Mouse (Mus musculus): ENCODE results near the gene Pard6a. TPM values are rescaled to one million over a fixed set of nuclear protein-coding genes. Genes with fewer than 3 reads are reported as not detected.

The Pard6a gene
- polyA plus RNA-seq, 1 experiment from 2014 or later: 15.6 TPM

GRCm38 (mm10) chr8:105697196-105697780 lies 3.7 kb upstream of the Pard6a start:
- no peak overlapping the region for H3K4me2 ChIP-seq (replicated peaks; ENCODE audit: low read depth, low read length)
- no peak overlapping the region for H3K4me3 ChIP-seq (ENCODE audit: low read length)
- H3K9me3 ChIP-seq (ENCODE audit: control insufficient read depth, low read length): peaks cover 4% of the 10 kb centered on the region; the same call in 1 of the 2 replicates
- H3K27ac ChIP-seq (ENCODE audit: low read depth, low read length): no peak overlapping the region
- peaks cover 28% of the 10 kb centered on the region for H3K36me3 ChIP-seq (ENCODE audit: control insufficient read depth, insufficient read depth, low read length)
- WGBS: 86% methylated on average over 17 of the region's 17 CpGs
- ATAC-seq (ENCODE audit: low FRiP score, low TSS enrichment): no peak
- H3K4me1 ChIP-seq (ENCODE audit: control insufficient read depth, insufficient read depth, low read length): peaks cover 27% of the 10 kb centered on the region
- no peaks in the 10 kb centered on the region for H3K27me3 ChIP-seq (ENCODE audit: control insufficient read depth, insufficient read depth, low read length)
- no peak overlapping the region for H3K9ac ChIP-seq (ENCODE audit: low read depth, low read length)

DNA sequence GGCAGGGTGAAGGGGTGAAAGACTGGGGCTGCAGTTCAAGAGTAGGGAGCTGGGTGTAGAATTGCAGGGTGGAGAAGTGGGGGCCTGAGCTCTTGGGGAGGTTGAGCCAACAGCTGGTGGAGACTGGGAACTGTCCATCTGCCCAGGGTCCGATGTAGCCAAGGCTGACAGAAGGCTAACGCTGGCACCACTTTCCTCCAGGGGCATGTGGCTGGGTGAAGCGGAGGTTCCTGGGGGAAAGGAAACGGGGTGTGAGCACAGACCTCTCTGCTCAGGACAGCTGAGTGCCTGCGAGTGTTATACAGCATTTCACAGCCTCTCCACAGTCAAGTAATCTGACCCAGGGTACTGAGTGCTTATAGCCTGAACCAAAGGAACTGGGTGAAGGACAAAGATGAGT lies 2.2 kb upstream of the Pard6a start:
- Histone ChIP-seq H3K27me3 (ENCODE audit: control insufficient read depth, insufficient read depth, low read length) (no peaks in the 10 kb centered on the region), H3K4me3 (ENCODE audit: low read length) (no peak overlapping the region), H3K4me2 (replicated peaks; ENCODE audit: low read depth, low read length) (no peak overlapping the region), H3K9me3 (ENCODE audit: control insufficient read depth, low read length) (no peaks in the 10 kb centered on the region), H3K36me3 (ENCODE audit: control insufficient read depth, insufficient read depth, low read length) (peaks cover 36% of the 10 kb centered on the region), H3K27ac (ENCODE audit: low read depth, low read length) (no peak overlapping the region), H3K9ac (ENCODE audit: low read depth, low read length) (no peak overlapping the region), H3K4me1 (ENCODE audit: control insufficient read depth, insufficient read depth, low read length) (peaks cover 26% of the 10 kb centered on the region)
- 88% methylated on average over 5 of the region's 5 CpGs for WGBS
- no peak for ATAC-seq (ENCODE audit: low FRiP score, low TSS enrichment)

DNA sequence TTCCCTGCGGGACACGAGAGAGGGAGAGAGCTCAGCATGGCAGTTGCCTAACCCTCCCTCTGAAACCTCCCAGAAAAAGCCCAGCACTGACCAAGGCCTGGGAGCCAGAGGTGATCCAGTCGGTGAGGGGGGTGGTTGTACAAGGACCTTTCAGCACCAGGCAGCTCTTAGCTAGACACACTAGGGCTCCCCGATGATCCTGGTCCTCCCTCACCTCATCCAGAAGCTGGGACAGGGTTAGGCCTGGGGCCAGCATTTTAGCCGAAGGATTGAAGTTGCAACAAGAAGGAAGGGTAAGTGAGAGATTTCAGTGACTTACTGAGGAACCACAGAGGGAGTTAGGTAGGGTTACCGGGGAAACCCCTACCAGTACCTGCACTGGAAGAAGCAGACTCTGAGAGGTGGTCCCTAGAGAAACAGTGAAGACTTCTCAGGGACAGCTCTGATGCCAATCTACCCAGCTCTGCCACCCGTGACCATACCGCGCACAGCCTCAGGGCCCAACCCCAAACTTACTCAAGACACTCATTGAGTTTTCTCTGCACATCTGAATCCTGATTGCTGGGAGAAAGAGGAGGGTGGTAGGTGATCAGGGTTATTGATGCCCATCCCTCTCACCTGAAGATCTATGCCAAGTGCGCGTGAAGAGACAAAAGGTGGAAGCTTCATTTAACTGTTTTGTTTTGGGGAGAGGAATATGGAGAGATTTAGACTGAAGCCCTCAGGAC lies 1.3 kb upstream of the Pard6a start:
- H3K4me3 ChIP-seq (ENCODE audit: low read length): peak overlapping the region; percentile 47
- H3K9me3 ChIP-seq (ENCODE audit: control insufficient read depth, low read length): no peaks in the 10 kb centered on the region
- peak overlapping the region; percentile 82 for H3K4me2 ChIP-seq (replicated peaks; ENCODE audit: low read depth, low read length)
- ATAC-seq (ENCODE audit: low FRiP score, low TSS enrichment): no peak
- no peaks in the 10 kb centered on the region for H3K27me3 ChIP-seq (ENCODE audit: control insufficient read depth, insufficient read depth, low read length)
- H3K9ac ChIP-seq (ENCODE audit: low read depth, low read length): peak overlapping the region; percentile 63; the same call in 1 of the 2 replicates
- no peak overlapping the region for H3K27ac ChIP-seq (ENCODE audit: low read depth, low read length)
- H3K4me1 ChIP-seq (ENCODE audit: control insufficient read depth, insufficient read depth, low read length): peaks cover 17% of the 10 kb centered on the region
- WGBS: 90% methylated on average over 11 of the region's 11 CpGs
- H3K36me3 ChIP-seq (ENCODE audit: control insufficient read depth, insufficient read depth, low read length): peaks cover 42% of the 10 kb centered on the region

GRCm38 (mm10) chr8:105700566-105700965 lies 382 bp upstream of the Pard6a start:
- H3K9me3 ChIP-seq (ENCODE audit: control insufficient read depth, low read length): no peaks in the 10 kb centered on the region
- no peaks in the 10 kb centered on the region for H3K27me3 ChIP-seq (ENCODE audit: control insufficient read depth, insufficient read depth, low read length)
- H3K27ac ChIP-seq (ENCODE audit: low read depth, low read length): peak overlapping the region; percentile 90; the same call in 1 of the 2 replicates
- peak; percentile 58 for ATAC-seq (ENCODE audit: low FRiP score, low TSS enrichment)
- WGBS: 0% methylated on average over 21 of the region's 21 CpGs
- H3K36me3 ChIP-seq (ENCODE audit: control insufficient read depth, insufficient read depth, low read length): peaks cover 42% of the 10 kb centered on the region
- peak overlapping the region; percentile 63 for H3K9ac ChIP-seq (ENCODE audit: low read depth, low read length)
- peak overlapping the region; percentile 47 for H3K4me3 ChIP-seq (ENCODE audit: low read length)
- peaks cover 15% of the 10 kb centered on the region for H3K4me1 ChIP-seq (ENCODE audit: control insufficient read depth, insufficient read depth, low read length)
- H3K4me2 ChIP-seq (replicated peaks; ENCODE audit: low read depth, low read length): peak overlapping the region; percentile 82

DNA sequence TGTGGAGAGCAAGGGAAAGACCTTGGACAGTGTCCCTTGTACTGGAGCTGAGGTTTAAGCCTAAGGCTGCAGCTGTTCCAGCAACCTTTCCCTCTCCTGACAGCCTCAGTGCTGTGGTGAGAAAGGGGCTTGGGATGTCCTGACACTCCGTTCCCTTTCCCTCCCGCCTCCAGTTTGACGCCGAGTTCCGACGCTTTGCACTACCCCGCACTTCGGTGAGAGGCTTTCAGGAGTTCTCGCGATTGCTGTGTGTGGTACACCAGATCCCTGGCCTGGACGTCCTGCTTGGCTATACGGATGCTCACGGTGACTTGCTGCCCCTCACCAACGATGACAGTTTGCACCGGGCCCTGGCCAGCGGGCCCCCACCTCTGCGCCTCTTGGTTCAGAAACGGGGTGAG lies 1.1 kb downstream of the Pard6a start:
- peaks cover 34% of the 10 kb centered on the region for H3K36me3 ChIP-seq (ENCODE audit: control insufficient read depth, insufficient read depth, low read length)
- H3K9ac ChIP-seq (ENCODE audit: low read depth, low read length): peak overlapping the region; percentile 63
- H3K4me2 ChIP-seq (replicated peaks; ENCODE audit: low read depth, low read length): peak overlapping the region; percentile 82
- ATAC-seq (ENCODE audit: low FRiP score, low TSS enrichment): peak; percentile 11
- WGBS: 44% methylated on average over 18 of the region's 18 CpGs
- H3K4me1 ChIP-seq (ENCODE audit: control insufficient read depth, insufficient read depth, low read length): peaks cover 15% of the 10 kb centered on the region
- H3K4me3 ChIP-seq (ENCODE audit: low read length): peak overlapping the region; percentile 47
- peak overlapping the region; percentile 52; the same call in 1 of the 2 replicates for H3K27ac ChIP-seq (ENCODE audit: low read depth, low read length)
- no peaks in the 10 kb centered on the region for H3K27me3 ChIP-seq (ENCODE audit: control insufficient read depth, insufficient read depth, low read length)
- H3K9me3 ChIP-seq (ENCODE audit: control insufficient read depth, low read length): no peaks in the 10 kb centered on the region

GRCm38 (mm10) chr8:105702731-105703415 lies 1.9 kb downstream of the Pard6a start:
- Histone ChIP-seq H3K4me3 (ENCODE audit: low read length) (no peak overlapping the region), H3K27ac (ENCODE audit: low read depth, low read length) (no peak overlapping the region), H3K9me3 (ENCODE audit: control insufficient read depth, low read length) (no peaks in the 10 kb centered on the region), H3K4me1 (ENCODE audit: control insufficient read depth, insufficient read depth, low read length) (peaks cover 15% of the 10 kb centered on the region), H3K9ac (ENCODE audit: low read depth, low read length) (no peak overlapping the region), H3K36me3 (ENCODE audit: control insufficient read depth, insufficient read depth, low read length) (peaks cover 26% of the 10 kb centered on the region), H3K27me3 (ENCODE audit: control insufficient read depth, insufficient read depth, low read length) (no peaks in the 10 kb centered on the region), H3K4me2 (replicated peaks; ENCODE audit: low read depth, low read length) (no peak overlapping the region)
- 91% methylated on average over 24 of the region's 24 CpGs for WGBS
- no peak for ATAC-seq (ENCODE audit: low FRiP score, low TSS enrichment)

DNA sequence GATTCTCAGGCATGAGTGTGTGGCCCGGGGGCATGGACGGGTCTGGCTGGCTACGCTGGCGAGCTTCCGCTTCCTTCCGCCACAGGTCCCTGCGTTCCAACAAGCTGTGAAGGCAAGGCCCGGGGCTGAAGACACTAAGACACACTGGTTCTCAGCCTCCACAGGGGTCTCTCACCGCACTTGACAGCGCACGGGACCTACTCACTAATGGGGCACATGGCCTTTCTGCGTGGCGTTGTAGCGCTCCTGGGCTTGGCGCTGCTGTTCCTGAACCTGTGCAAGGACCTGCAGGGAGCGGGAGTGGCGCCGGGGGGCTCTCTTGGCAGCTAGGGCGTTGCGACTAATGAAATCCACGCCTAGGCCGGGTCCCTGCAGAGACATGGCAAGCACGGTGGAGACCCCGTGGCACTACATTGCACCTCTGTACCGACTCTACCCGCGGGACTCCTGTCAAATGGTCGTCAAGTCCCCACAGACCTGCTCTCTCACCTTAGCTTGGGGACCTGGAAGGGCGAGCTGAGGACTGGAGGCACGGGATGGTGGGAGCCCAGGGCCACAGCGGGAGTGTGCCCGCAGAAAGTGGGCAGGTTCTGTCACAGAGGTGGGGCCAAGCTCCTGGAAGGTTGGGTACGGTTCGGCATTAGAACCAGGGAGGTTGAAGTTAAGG lies 3.3 kb downstream of the Pard6a start:
- Histone ChIP-seq H3K4me3 (ENCODE audit: low read length) (no peak overlapping the region), H3K27me3 (ENCODE audit: control insufficient read depth, insufficient read depth, low read length) (no peaks in the 10 kb centered on the region), H3K36me3 (ENCODE audit: control insufficient read depth, insufficient read depth, low read length) (peaks cover 15% of the 10 kb centered on the region), H3K9me3 (ENCODE audit: control insufficient read depth, low read length) (no peaks in the 10 kb centered on the region), H3K4me2 (replicated peaks; ENCODE audit: low read depth, low read length) (no peak overlapping the region), H3K9ac (ENCODE audit: low read depth, low read length) (no peak overlapping the region), H3K27ac (ENCODE audit: low read depth, low read length) (no peak overlapping the region), H3K4me1 (ENCODE audit: control insufficient read depth, insufficient read depth, low read length) (peaks cover 15% of the 10 kb centered on the region)
- 88% methylated on average over 34 of the region's 34 CpGs for WGBS
- ATAC-seq (ENCODE audit: low FRiP score, low TSS enrichment): no peak

DNA sequence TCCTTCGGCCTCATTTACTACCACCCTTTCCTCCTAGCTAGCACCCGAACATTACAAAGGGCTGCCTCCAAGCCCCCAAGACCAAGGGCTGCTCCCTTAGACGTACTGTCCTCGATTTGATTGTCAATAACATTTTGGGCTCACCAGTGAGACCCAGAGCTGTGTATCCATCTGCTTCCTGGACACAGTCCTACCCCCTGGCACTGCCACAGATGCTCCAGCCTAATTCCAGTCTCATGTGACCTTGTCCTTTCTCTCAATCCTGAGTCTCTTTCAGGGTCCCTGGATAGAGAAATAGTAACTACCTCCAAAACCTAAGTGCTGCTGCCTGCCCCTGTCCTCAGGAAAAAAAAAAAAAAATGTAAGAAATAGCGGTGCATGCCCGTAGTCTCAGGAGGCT lies 4.0 kb downstream of the Pard6a start:
- Histone ChIP-seq H3K4me2 (replicated peaks; ENCODE audit: low read depth, low read length) (no peak overlapping the region), H3K4me3 (ENCODE audit: low read length) (no peak overlapping the region), H3K9me3 (ENCODE audit: control insufficient read depth, low read length) (no peaks in the 10 kb centered on the region), H3K27me3 (ENCODE audit: control insufficient read depth, insufficient read depth, low read length) (no peaks in the 10 kb centered on the region), H3K27ac (ENCODE audit: low read depth, low read length) (no peak overlapping the region), H3K4me1 (ENCODE audit: control insufficient read depth, insufficient read depth, low read length) (peaks cover 10% of the 10 kb centered on the region), H3K36me3 (ENCODE audit: control insufficient read depth, insufficient read depth, low read length) (peaks cover 15% of the 10 kb centered on the region), H3K9ac (ENCODE audit: low read depth, low read length) (no peak overlapping the region)
- ATAC-seq (ENCODE audit: low FRiP score, low TSS enrichment): no peak
- WGBS: 89% methylated on average over 6 of the region's 6 CpGs
